Mouse (Mus musculus) left cerebral cortex, adult 18-20 months (tissue): ENCODE measurements around the gene Acss2. TPM values are rescaled to one million over a fixed set of nuclear protein-coding genes. Genes with fewer than 3 reads are reported as not detected.

Experiments used
- DNase-seq, 2 experiments: peaks; one replicate each; pipeline ENCODE4 v3.0.0; 2021 to 2022; ENCODE audit warnings: low spot score in 2 of 2, mixed read lengths in 1 of 2
- microRNA-seq, 2 experiments: library from miRNA; unstranded; fragments of <30 nt; microRNA quantifications; one replicate each; pipeline ENCODE4 v1.2.0; 2021
- total RNA-seq, 2 experiments: library from RNA; stranded (reverse); gene quantifications; 2 replicates each; pipeline ENCODE4 v1.2.3; 2021

Gene Acss2
- total RNA-seq, 2 experiments from 2014 or later, result 47.3 to 57.0 TPM

DNA sequence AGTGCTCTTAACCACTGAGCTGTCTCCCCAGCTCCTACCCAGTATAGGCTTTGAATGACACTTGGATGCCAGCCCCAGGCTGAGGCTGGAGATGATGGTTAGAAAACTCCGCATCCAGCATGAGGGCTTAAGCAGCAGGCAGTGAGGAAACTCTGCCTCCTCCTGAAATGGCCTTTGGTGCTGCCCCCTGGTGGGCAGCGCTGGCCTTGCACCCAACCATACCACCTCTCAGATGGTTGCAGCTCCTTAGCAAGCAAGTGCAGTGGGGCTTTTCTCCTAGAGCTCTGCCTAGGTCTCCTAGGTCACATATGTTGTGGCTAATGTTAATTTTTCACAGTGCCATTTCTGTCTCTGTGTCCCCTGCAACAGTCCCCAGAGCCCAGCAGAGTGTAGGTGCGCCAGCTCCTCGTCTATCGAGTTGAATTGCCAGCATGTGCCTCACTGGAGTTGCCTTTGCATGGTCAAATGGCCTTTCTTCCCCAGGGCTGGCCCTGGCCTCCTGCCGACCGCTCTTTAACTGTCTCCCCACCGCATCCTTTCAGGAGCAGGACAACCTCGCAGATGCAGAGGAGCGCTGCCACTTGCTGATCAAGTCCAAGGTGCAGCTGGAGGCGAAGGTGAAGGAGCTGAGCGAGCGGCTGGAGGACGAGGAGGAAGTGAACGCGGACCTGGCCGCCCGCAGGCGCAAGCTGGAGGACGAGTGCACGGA lies 109.4 kb downstream of the Acss2 start:
- DNase-seq, result peak; percentile 76 to 78

DNA sequence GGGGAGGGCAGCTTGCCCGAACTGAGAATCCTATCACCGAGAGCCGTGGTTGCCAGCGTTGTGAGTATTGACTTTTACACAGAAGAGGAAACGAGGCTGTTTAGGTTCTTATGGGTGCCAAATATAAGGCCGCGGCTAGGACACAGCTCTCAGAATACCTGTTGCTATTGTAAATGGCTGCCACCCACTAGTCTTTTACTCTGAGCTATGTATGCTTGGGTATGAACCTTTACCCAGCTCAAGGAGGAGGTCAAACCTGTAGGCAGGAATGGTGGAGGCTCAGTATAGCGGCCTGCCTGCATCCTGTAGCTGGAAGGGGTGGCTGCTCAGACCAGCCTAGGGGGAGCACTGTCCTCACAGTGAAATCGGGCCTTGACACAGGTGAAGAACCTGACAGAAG lies 110.4 kb downstream of the Acss2 start:
- no peak for DNase-seq

DNA sequence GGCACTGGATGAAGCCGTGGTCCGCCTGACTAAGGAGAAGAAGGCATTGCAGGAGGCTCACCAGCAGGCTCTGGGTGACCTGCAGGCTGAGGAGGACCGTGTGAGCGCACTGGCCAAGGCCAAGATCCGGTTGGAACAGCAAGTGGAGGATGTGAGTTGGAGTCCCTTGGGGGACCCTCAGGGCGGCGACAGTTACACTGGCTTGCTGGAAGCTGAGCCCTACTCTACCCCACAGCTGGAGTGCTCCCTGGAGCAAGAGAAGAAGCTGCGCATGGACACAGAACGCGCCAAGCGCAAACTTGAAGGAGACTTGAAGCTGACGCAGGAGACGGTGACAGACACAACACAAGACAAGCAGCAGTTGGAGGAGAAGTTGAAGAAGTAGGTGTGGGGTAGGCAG lies 110.8 kb downstream of the Acss2 start:
- no peak for DNase-seq

DNA sequence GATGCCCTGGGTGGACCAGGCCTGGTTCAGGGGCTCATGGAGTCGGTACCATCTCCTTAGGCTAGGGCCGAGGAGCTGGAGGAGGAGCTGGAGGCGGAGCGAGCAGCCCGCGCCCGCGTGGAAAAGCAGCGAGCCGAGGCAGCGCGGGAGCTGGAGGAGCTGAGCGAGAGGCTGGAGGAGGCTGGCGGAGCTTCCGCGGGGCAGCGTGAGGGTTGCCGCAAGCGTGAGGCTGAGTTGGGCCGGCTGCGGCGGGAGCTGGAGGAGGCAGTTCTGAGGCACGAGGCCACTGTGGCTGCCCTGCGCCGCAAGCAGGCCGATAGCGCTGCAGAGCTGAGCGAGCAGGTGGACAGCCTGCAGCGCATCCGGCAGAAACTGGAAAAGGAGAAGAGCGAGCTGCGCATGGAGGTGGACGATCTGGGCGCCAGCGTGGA lies 111.5 kb downstream of the Acss2 start:
- peak; percentile 69 to 81 for DNase-seq

DNA sequence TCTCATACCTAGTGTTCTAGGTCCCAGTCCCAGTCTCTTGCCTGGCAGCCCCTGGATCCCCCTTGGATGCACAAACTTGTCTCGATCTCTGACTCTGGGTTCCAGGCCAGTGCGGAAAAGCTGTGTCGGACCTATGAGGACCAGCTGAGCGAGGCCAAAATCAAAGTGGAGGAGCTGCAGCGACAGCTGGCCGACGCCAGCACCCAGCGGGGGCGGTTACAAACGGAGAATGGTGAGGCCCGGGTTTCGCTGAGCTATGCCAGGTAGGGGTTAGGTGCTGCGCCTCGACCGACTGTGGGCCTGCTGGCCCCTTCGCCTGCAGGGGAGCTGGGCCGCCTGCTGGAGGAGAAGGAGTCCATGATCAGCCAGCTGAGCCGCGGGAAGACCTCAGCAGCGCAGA lies 112.4 kb downstream of the Acss2 start:
- no peak for DNase-seq

DNA sequence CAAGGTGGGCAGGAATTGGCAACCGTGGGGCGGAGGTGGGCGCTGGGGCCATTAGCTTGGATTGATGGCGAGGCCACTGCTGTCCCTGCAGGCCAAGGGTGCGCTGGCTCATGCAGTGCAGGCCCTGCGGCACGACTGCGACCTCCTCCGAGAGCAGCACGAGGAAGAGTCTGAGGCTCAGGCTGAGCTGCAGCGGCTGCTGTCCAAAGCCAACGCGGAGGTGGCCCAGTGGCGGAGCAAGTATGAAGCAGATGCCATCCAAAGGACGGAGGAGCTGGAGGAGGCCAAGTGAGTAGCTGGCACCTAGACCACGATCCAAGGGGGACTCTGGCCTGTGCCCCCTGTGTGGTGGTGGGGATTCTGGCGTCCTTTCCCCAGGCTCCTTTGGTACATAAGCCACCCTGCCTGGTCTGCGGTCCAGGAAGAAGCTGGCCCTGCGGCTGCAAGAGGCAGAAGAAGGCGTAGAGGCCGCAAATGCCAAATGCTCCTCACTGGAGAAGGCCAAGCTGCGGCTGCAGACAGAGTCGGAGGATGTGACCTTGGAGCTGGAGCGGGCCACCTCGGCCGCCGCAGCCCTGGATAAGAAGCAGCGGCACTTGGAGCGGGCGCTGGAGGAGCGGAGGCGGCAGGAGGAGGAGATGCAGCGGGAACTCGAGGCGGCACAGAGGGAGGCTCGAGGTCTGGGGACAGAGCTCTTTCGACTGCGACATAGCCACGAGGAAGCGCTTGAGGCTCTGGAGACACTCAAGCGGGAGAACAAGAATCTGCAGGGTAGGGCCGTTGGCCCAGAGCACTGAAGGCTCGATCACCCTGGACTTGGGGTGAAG lies 113.1 kb downstream of the Acss2 start:
- DNase-seq, result peak in 1 of 2 experiments; percentile 55

DNA sequence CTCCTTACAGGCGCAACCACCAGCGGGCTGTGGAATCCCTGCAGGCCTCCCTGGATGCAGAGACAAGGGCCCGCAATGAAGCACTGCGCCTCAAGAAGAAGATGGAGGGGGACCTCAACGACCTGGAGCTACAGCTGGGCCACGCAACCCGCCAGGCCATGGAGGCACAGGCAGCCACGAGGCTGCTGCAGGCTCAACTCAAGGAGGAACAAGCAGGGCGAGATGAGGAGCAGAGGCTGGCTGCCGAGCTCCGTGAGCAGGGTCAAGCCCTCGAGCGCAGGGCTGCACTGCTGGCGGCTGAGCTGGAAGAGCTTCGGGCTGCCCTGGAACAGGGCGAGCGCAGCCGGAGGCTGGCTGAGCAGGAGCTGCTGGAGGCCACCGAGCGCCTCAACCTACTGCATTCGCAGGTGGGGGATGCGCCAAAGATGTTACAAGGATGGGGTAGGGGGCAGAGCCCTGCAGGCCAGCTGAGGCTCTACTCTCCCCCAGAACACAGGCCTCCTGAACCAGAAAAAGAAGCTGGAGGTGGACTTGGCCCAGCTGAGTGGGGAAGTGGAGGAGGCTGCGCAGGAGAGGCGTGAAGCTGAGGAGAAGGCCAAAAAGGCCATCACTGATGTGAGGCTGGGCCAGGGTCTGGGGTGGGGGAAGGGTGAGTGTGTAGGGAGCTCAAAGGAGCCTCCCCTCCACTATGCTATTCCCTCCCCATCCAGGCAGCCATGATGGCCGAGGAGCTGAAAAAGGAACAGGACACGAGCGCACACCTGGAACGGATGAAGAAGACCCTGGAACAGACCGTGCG lies 114.6 kb downstream of the Acss2 start:
- DNase-seq, result no peak

DNA sequence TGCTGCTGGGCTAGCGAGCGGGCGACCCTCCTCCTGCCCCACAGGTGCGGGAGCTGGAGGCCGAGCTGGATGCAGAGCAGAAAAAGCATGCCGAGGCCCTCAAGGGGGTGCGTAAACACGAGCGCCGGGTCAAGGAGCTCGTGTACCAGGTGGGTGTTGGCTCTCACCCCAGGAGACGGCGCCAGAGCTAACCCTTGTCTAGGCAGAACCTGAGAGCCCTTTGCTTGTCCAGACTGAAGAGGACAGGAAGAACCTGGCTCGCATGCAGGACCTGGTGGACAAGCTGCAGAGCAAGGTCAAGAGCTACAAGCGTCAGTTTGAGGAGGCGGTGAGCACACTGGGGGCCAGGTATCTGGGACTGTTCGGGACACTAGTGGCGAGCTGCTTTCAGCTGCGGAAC lies 115.4 kb downstream of the Acss2 start:
- DNase-seq, result no peak

DNA sequence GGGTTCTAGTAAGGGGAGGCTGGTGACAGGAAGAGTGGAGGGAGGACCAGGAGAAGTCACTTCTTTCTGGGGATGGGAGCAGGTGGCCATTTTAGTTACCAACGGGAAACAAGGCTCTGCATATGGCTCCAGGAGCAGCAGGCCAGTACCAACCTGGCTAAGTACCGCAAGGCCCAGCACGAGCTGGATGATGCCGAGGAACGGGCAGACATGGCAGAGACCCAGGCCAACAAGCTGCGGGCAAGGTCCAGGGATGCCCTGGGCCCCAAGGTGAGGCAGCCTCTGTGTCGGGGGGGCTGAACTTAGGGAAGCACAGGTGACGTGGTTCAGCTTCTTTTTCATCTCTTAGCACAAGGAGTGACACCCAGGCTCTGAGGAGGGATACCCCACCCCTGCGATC lies 116.0 kb downstream of the Acss2 start:
- no peak for DNase-seq

DNA sequence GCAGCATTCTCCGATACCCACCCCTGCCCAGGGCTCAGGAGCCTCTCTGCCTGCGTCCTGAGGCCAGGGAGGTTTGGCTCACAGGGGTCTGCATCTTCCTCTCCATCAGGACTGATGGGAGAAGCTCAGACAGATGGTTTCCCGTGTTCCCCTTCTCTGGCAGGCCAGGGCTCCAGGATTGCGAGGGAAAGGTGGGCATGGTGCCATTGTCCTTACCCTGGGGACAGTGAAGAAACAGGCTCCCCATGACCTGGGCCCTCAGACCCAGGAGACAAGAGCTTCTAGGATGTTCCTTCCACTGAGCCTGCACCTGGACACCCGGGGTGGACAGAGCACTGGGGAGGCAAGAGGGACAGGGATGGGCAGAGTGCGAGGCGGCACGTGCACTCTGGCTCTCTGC lies 116.8 kb downstream of the Acss2 start:
- no peak for DNase-seq

Small RNA genes within 50 kb of the gene (microRNA-seq; reads per million reads assigned to microRNA genes)
- gene Mir499, result 6.7 to 8.0 reads per million in 2 experiments

Other genes with a start within 250 kb of the Acss2 start
- gene Map1lc3a, start 241.7 kb upstream of the Acss2 start, total RNA-seq, result 100 to 1,000 TPM; 320 to 326 TPM
- 10 to 100 TPM; 27.5 to 31.2 TPM for gene Pigu, start 160.5 kb upstream of the Acss2 start, total RNA-seq
- 100 to 1,000 TPM; 114 to 126 TPM for gene Trp53inp2, start 136.9 kb upstream of the Acss2 start, total RNA-seq
- 10 to 100 TPM; 57.9 to 63.8 TPM for gene Ncoa6, start 44.1 kb upstream of the Acss2 start, total RNA-seq
- gene Ggt7, start 289 bp downstream of the Acss2 start, total RNA-seq, result 100 to 1,000 TPM; 114 to 127 TPM
- 10 to 100 TPM; 13.1 to 14.0 TPM for gene Gss, start 74.9 kb downstream of the Acss2 start, total RNA-seq
- 1 to 10 TPM; 5.0 to 6.7 TPM for gene Myh7b, start 93.3 kb downstream of the Acss2 start, total RNA-seq
- 100 to 1,000 TPM; 142 to 144 TPM for gene Trpc4ap, start 174.4 kb downstream of the Acss2 start, total RNA-seq
- gene Edem2, start 211.5 kb downstream of the Acss2 start, total RNA-seq, result 10 to 100 TPM; 18.2 to 19.9 TPM
- not detected for gene Gm17581, start 217.9 kb downstream of the Acss2 start, total RNA-seq
- gene Procr, start 233.2 kb downstream of the Acss2 start, total RNA-seq, result 1 to 10 TPM; 1.6 to 2.0 TPM